Mouse (Mus musculus) forebrain, embryonic 13.5 days (tissue): ENCODE measurements around the gene 6330409D20Rik. TPM values are rescaled to one million over a fixed set of nuclear protein-coding genes. Genes with fewer than 3 reads are reported as not detected.
A peak's percentile ranks its signal among the peaks of the same experiment; 100 is the strongest.

Experiments
- ATAC-seq: fragments of 200-750 bp; cut with Nextera tagmentation; 2 replicates; pipeline ENCODE4 v1.8.0; 2017
- H3K27ac ChIP-seq: fragments of 300-500 bp; sonication (generic); 2 replicates; pipeline ENCODE4 v1.5.1; 2015; ENCODE audit warnings: inconsistent platforms, mild to moderate bottlenecking, moderate library complexity
- H3K27me3 ChIP-seq: fragments of 300-500 bp; sonication (generic); 2 replicates; pipeline ENCODE4 v1.6.1; 2015; ENCODE audit warnings: mild to moderate bottlenecking, inconsistent platforms
- H3K36me3 ChIP-seq: fragments of 300-500 bp; sonication (generic); 2 replicates; pipeline ENCODE4 v1.6.1; 2015; ENCODE audit warnings: mild to moderate bottlenecking, inconsistent platforms; ENCODE audit not compliant: poor library complexity, severe bottlenecking
- H3K4me1 ChIP-seq: fragments of 300-500 bp; sonication (generic); 2 replicates; pipeline ENCODE4 v1.6.1; 2015; ENCODE audit warnings: inconsistent platforms
- H3K4me2 ChIP-seq: fragments of 300-500 bp; sonication (generic); 2 replicates; pipeline ENCODE4 v1.6.1; 2015; ENCODE audit warnings: inconsistent platforms, mild to moderate bottlenecking, moderate library complexity
- H3K4me3 ChIP-seq: fragments of 300-500 bp; sonication (generic); 2 replicates; pipeline ENCODE4 v1.5.1; 2015; ENCODE audit warnings: mild to moderate bottlenecking, inconsistent platforms
- H3K9ac ChIP-seq: fragments of 300-500 bp; sonication (generic); 2 replicates; pipeline ENCODE4 v1.6.1; 2015; ENCODE audit warnings: mild to moderate bottlenecking, inconsistent platforms
- H3K9me3 ChIP-seq: fragments of 300-500 bp; sonication (generic); replicated peaks from 2 replicates; pipeline ENCODE4 v1.6.1; 2016; ENCODE audit warnings: inconsistent platforms
- WGBS: fragments of 180-500 bp; shearing (Covaris S2); methylation state at CpG from one replicate; pipeline ENCODE4 v1.1.7; 2015; 5-methylcytosine and 5-hydroxymethylcytosine counted together
- polyA plus RNA-seq: library from polyadenylated mRNA; unstranded; fragments of >200 nt; fragmentation: Nextera tagmentation; extraction: Ambion mirVana; gene quantifications from 2 replicates; pipeline ENCODE4 v1.2.1, GENCODE M21; 2015

Gene 6330409D20Rik
- polyA plus RNA-seq, 1 experiment from 2014 or later, result 1.6 TPM

- H3K27me3 ChIP-seq, result no peaks in the 10 kb centered on the region
- H3K36me3 ChIP-seq, result no peaks in the 10 kb centered on the region
- H3K9ac ChIP-seq, result no peak overlapping the region
- H3K9me3 ChIP-seq, result no peaks in the 10 kb centered on the region
- no peak overlapping the region for H3K4me2 ChIP-seq
- H3K4me1 ChIP-seq, result peaks cover 12% of the 10 kb centered on the region
- no peak; the same call in 1 of the 2 replicates for ATAC-seq
- 38% methylated on average over 9 of the region's 9 CpGs for WGBS
- no peak overlapping the region for H3K27ac ChIP-seq
- H3K4me3 ChIP-seq, result no peak overlapping the region
Measured at GRCm38 (mm10) chr2:32718761-32719160, 22.1 kb downstream of the 6330409D20Rik start.

- H3K27ac ChIP-seq, result no peak overlapping the region
- no peak for ATAC-seq
- H3K4me1 ChIP-seq, result peaks cover 24% of the 10 kb centered on the region
- H3K9ac ChIP-seq, result no peak overlapping the region
- no peak overlapping the region for H3K4me2 ChIP-seq
- H3K36me3 ChIP-seq, result peaks cover 9% of the 10 kb centered on the region
- no peaks in the 10 kb centered on the region for H3K9me3 ChIP-seq
- no peak overlapping the region for H3K4me3 ChIP-seq
- H3K27me3 ChIP-seq, result no peaks in the 10 kb centered on the region
- 76% methylated on average over 4 of the region's 4 CpGs for WGBS
Measured at GRCm38 (mm10) chr2:32714987-32715425, 25.8 kb downstream of the 6330409D20Rik start.

GRCm38 (mm10) chr2:32714117-32714986, 26.5 kb downstream of the 6330409D20Rik start:
- peak overlapping the region; percentile 92 for H3K9ac ChIP-seq

GRCm38 (mm10) chr2:32712934-32713817, 27.6 kb downstream of the 6330409D20Rik start, which contains the start of gene Cdk9:
Gene Cdk9, minus strand, starts transcription at chr2:32713076.
- Histone ChIP-seq H3K4me3 (peak within 1 kb of the TSS; percentile 98), H3K9ac (peak within 1 kb of the TSS; percentile 92), H3K4me1 (peaks cover 19% of the 10 kb centered on the region), H3K27ac (peak within 1 kb of the TSS; percentile 99), H3K36me3 (peaks cover 27% of the 10 kb centered on the region), H3K9me3 (no peaks in the 10 kb centered on the region), H3K27me3 (no peaks in the 10 kb centered on the region), H3K4me2 (peak within 1 kb of the TSS; percentile 99)
- WGBS, result under 1% methylated on average over 32 of the region's 79 CpGs
- ATAC-seq, result peak; percentile 88

More at GRCm38 (mm10) chr2:32714117-32714986, 26.5 kb downstream of the 6330409D20Rik start:
- Histone ChIP-seq H3K36me3 (peaks cover 16% of the 10 kb centered on the region), H3K4me1 (peaks cover 24% of the 10 kb centered on the region), H3K4me2 (peak overlapping the region; percentile 99), H3K4me3 (no peak overlapping the region; the same call in 1 of the 2 replicates), H3K27me3 (no peaks in the 10 kb centered on the region), H3K27ac (peak overlapping the region; percentile 99), H3K9me3 (no peaks in the 10 kb centered on the region)
- ATAC-seq, result no peak
- 68% methylated on average over 11 of the region's 11 CpGs for WGBS

GRCm38 (mm10) chr2:32712586-32712933, 28.3 kb downstream of the 6330409D20Rik start:
- ATAC-seq, result peak; percentile 94
- Histone ChIP-seq H3K4me2 (peak overlapping the region; percentile 99), H3K4me3 (peak overlapping the region; percentile 98), H3K9ac (peak overlapping the region; percentile 92), H3K27ac (peak overlapping the region; percentile 99), H3K36me3 (peaks cover 34% of the 10 kb centered on the region), H3K4me1 (peaks cover 19% of the 10 kb centered on the region), H3K27me3 (no peaks in the 10 kb centered on the region), H3K9me3 (no peaks in the 10 kb centered on the region)
- WGBS, result 0% methylated on average over 21 of the region's 44 CpGs

- H3K4me1 ChIP-seq, result peaks cover 19% of the 10 kb centered on the region
- H3K9ac ChIP-seq, result peak overlapping the region; percentile 92
- H3K27me3 ChIP-seq, result no peaks in the 10 kb centered on the region
- H3K4me2 ChIP-seq, result peak overlapping the region; percentile 99
- H3K9me3 ChIP-seq, result no peaks in the 10 kb centered on the region
- peak overlapping the region; percentile 99 for H3K27ac ChIP-seq
- peak overlapping the region; percentile 98 for H3K4me3 ChIP-seq
- peak; percentile 29 for ATAC-seq
- WGBS, result 1% methylated on average over 38 of the region's 41 CpGs
- peaks cover 38% of the 10 kb centered on the region for H3K36me3 ChIP-seq
Measured at GRCm38 (mm10) chr2:32712108-32712551, 28.7 kb downstream of the 6330409D20Rik start.

- no peak for ATAC-seq
- H3K27ac ChIP-seq, result peak overlapping the region; percentile 99; the same call in 1 of the 2 replicates
Measured at GRCm38 (mm10) chr2:32711301-32712056, 29.3 kb downstream of the 6330409D20Rik start.

GRCm38 (mm10) chr2:32710425-32710824, 30.4 kb downstream of the 6330409D20Rik start:
- WGBS, result 92% methylated on average over 5 of the region's 5 CpGs
- peaks cover 55% of the 10 kb centered on the region for H3K36me3 ChIP-seq
- H3K4me1 ChIP-seq, result peaks cover 19% of the 10 kb centered on the region
- no peak for ATAC-seq
- H3K27me3 ChIP-seq, result no peaks in the 10 kb centered on the region
- no peak overlapping the region for H3K4me3 ChIP-seq
- H3K9me3 ChIP-seq, result no peaks in the 10 kb centered on the region
- H3K9ac ChIP-seq, result no peak overlapping the region
- no peak overlapping the region for H3K4me2 ChIP-seq
- H3K27ac ChIP-seq, result no peak overlapping the region

More at GRCm38 (mm10) chr2:32711301-32712056, 29.3 kb downstream of the 6330409D20Rik start:
- Histone ChIP-seq H3K36me3 (peaks cover 44% of the 10 kb centered on the region), H3K4me2 (peak overlapping the region; percentile 99), H3K9me3 (no peaks in the 10 kb centered on the region), H3K4me1 (peaks cover 19% of the 10 kb centered on the region), H3K9ac (peak overlapping the region; percentile 92), H3K27me3 (no peaks in the 10 kb centered on the region), H3K4me3 (peak overlapping the region; percentile 98)
- 28% methylated on average over 9 of the region's 9 CpGs for WGBS

GRCm38 (mm10) chr2:32709521-32710137, 31.2 kb downstream of the 6330409D20Rik start:
- Histone ChIP-seq H3K27ac (no peak overlapping the region), H3K9ac (no peak overlapping the region), H3K36me3 (peaks cover 63% of the 10 kb centered on the region), H3K4me3 (no peak overlapping the region), H3K27me3 (no peaks in the 10 kb centered on the region), H3K9me3 (no peaks in the 10 kb centered on the region), H3K4me1 (peaks cover 19% of the 10 kb centered on the region), H3K4me2 (no peak overlapping the region)
- 92% methylated on average over 20 of the region's 20 CpGs for WGBS
- ATAC-seq, result no peak

GRCm38 (mm10) chr2:32708643-32709042, 32.2 kb downstream of the 6330409D20Rik start:
- no peaks in the 10 kb centered on the region for H3K27me3 ChIP-seq
- H3K27ac ChIP-seq, result no peak overlapping the region
- peaks cover 11% of the 10 kb centered on the region for H3K4me1 ChIP-seq
- H3K4me3 ChIP-seq, result no peak overlapping the region
- 40% methylated on average over 3 of the region's 3 CpGs for WGBS
- H3K4me2 ChIP-seq, result no peak overlapping the region
- H3K9me3 ChIP-seq, result no peaks in the 10 kb centered on the region
- H3K36me3 ChIP-seq, result peaks cover 73% of the 10 kb centered on the region
- H3K9ac ChIP-seq, result no peak overlapping the region
- ATAC-seq, result no peak

GRCm38 (mm10) chr2:32706971-32707370, 33.8 kb downstream of the 6330409D20Rik start:
- Histone ChIP-seq H3K4me2 (no peak overlapping the region), H3K27ac (no peak overlapping the region), H3K36me3 (peaks cover 89% of the 10 kb centered on the region), H3K9me3 (no peaks in the 10 kb centered on the region), H3K4me3 (no peak overlapping the region), H3K27me3 (no peaks in the 10 kb centered on the region), H3K9ac (no peak overlapping the region), H3K4me1 (peaks cover 9% of the 10 kb centered on the region)
- no peak for ATAC-seq
- 96% methylated on average over 6 of the region's 6 CpGs for WGBS
